Mouse (Mus musculus) MEL (cell line): ENCODE results near the gene Zdhhc6.

ENCODE experiments used
- CTCF ChIP-seq, 3 experiments: IDR thresholded peaks in 2 of 3; conservative IDR thresholded peaks in 1 of 3; 2 replicates each; pipeline ENCODE4 v1.5.1; 2011 to 2012; ENCODE audit warnings: low read length in 3 of 3, low read depth in 2 of 3, mild to moderate bottlenecking in 2 of 3, improper control_type of control experiment in 1 of 3, inconsistent platforms in 1 of 3, mixed read lengths in 1 of 3, moderate library complexity in 1 of 3; ENCODE audit not compliant: control insufficient read depth in 1 of 3, insufficient read depth in 1 of 3, poor library complexity in 1 of 3, severe bottlenecking in 1 of 3
- EP300 ChIP-seq, 2 experiments: IDR thresholded peaks; 2 replicates each; pipeline ENCODE4 v1.6.1; 2011; ENCODE audit warnings: improper control_type of control experiment in 2 of 2, low read length in 2 of 2, low read depth in 1 of 2, mild to moderate bottlenecking in 1 of 2
- GATA1 ChIP-seq: IDR thresholded peaks from 2 replicates; pipeline ENCODE4 v1.6.1; 2011; ENCODE audit warnings: low read depth, low read length, improper control_type of control experiment
- JUND ChIP-seq: IDR thresholded peaks from 2 replicates; pipeline ENCODE4 v1.6.1; 2011; ENCODE audit warnings: low read depth, mild to moderate bottlenecking, improper control_type of control experiment, low read length
- MAX ChIP-seq: IDR thresholded peaks from 2 replicates; pipeline ENCODE4 v1.6.1; 2011; ENCODE audit warnings: low read length, improper control_type of control experiment
- MYC ChIP-seq: IDR thresholded peaks from 2 replicates; pipeline ENCODE4 v1.6.1; 2011; ENCODE audit warnings: low read depth, mild to moderate bottlenecking, low read length, improper control_type of control experiment, moderate library complexity
- POLR2A ChIP-seq, 2 experiments: IDR thresholded peaks; 2 replicates each; pipeline ENCODE4 v1.6.1; 2011 to 2012; ENCODE audit warnings: low read length in 2 of 2, mild to moderate bottlenecking in 2 of 2, control low read depth in 1 of 2, improper control_type of control experiment in 1 of 2, low read depth in 1 of 2, moderate library complexity in 1 of 2; ENCODE audit not compliant: control insufficient read depth in 1 of 2, insufficient read depth in 1 of 2, poor library complexity in 1 of 2
- POLR2AphosphoS5 ChIP-seq: IDR thresholded peaks from 2 replicates; pipeline ENCODE4 v1.6.1; 2012; ENCODE audit warnings: low read depth, borderline replicate concordance, mild to moderate bottlenecking, inconsistent platforms, low read length, moderate library complexity, mixed read lengths
- SMC3 ChIP-seq: IDR thresholded peaks from 2 replicates; pipeline ENCODE4 v1.6.1; 2011; ENCODE audit warnings: low read depth, low read length, improper control_type of control experiment
- USF1 ChIP-seq: IDR thresholded peaks from 2 replicates; pipeline ENCODE4 v1.6.1; 2014; ENCODE audit warnings: low read depth, mild to moderate bottlenecking, inconsistent platforms, low read length, improper control_type of control experiment, moderate library complexity
- USF2 ChIP-seq, 2 experiments: IDR thresholded peaks; 2 replicates each; pipeline ENCODE4 v1.6.1; 2011 to 2012; ENCODE audit warnings: improper control_type of control experiment in 2 of 2, low read length in 2 of 2, borderline replicate concordance in 1 of 2, inconsistent platforms in 1 of 2, low read depth in 1 of 2, mild to moderate bottlenecking in 1 of 2; ENCODE audit not compliant: insufficient read depth in 1 of 2
- ZC3H11A ChIP-seq: IDR thresholded peaks from 2 replicates; pipeline ENCODE4 v1.6.1; 2012; ENCODE audit warnings: low read depth, mild to moderate bottlenecking, inconsistent platforms, low read length, improper control_type of control experiment
- ZMIZ1 ChIP-seq: IDR thresholded peaks from 2 replicates; pipeline ENCODE4 v1.6.1; 2012; ENCODE audit warnings: low read depth, mild to moderate bottlenecking, inconsistent platforms, low read length, improper control_type of control experiment, moderate library complexity

GRCm38 (mm10) chr19:55266786-55267185 lies 49.0 kb downstream of the Zdhhc6 start:
- TF ChIP-seq CTCF (IDR thresholded peaks at IDR 0.05 in 2 of 3, conservative IDR thresholded peaks at IDR 0.05 in 1 of 3; ENCODE audit: control insufficient read depth in 1 of 3, insufficient read depth in 1 of 3, low read depth in 2 of 3, low read length in 3 of 3, poor library complexity in 1 of 3, severe bottlenecking in 1 of 3) (no peak), JUND (no peak), EP300 (IDR thresholded peaks at IDR 0.05; ENCODE audit: low read depth in 1 of 2, low read length in 2 of 2) (no peak), SMC3 (no peak), POLR2A (IDR thresholded peaks at IDR 0.05; ENCODE audit: control insufficient read depth in 1 of 2, insufficient read depth in 1 of 2, low read depth in 1 of 2, low read length in 2 of 2, poor library complexity in 1 of 2) (no peak), ZC3H11A (no peak), ZMIZ1 (no peak), GATA1 (no peak), MYC (no peak), USF2 (IDR thresholded peaks at IDR 0.05; ENCODE audit: borderline replicate concordance in 1 of 2, insufficient read depth in 1 of 2, low read depth in 1 of 2, low read length in 2 of 2) (no peak), MAX (no peak), POLR2AphosphoS5 (no peak), USF1 (no peak)
